Mouse (Mus musculus): Measurements from ENCODE around the gene Ddx5.
"Not testable (repeated sequence)": the region's sequence is repeated elsewhere in the genome, so short reads cannot be mapped to it uniquely, and the experiment has no call there.

Gene Ddx5

DNA sequence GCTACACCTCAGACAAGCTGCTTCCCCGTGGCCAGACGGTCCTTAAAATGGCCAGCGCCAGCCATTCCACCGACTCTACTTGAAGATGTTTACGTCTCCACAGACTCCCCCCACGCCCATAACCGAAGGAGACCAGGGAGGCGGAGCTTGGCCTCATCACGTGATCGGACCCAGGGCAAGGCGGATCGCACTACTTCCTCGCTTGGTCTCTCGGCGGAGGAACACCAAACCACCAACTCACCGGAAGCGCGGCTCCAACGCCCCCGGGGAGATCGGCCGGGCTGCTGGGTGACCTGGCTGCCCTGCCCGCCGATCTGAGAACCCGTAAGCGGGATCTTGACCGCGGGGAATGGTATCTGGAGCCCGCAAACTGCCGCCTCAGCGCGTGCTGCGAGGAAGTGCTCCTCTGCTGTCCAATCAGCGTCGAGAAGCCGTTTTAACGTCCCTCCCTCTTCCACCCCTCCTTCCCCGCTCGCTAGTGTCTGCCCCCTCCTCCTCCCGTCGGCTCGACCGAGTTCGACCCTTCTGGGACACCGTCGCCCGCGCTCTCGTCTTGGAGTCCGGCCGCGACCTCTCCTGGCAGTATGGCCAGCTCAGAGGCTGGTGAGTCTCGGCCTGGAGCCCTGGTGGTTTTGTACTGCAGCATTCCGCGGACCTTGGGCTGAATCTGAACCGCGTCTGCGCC lies at the start of gene Ddx5, which contains the start of gene Cep95:
Ddx5 (minus strand) TSS at position 411 of the 685 bp plus-strand sequence.
Cep95 (plus strand) TSS at position 478 of the 685 bp plus-strand sequence.
- no peak for DNase-seq (ENCODE audit: low spot score)

DNA sequence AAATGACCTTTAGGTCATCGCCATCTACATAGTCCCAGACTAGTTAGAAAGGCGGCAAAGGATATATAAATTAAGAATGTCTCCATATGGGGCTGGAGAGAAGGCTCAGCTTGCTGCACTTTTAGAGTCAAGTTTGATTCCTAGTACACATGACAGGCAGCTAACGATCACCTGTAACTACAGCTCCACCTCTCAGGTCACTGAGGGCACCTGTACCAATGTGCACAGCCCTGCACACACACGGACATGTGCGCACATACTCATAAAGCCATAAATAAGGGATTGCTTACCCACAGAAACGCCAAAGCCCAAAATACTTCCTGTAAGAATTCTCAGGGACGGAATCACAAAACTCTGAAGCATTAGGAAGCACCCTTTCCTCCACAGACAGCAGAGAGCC lies 39.1 kb upstream of the Ddx5 start:
- DNase-seq (ENCODE audit: low spot score): no peak

GRCm38 (mm10) chr11:106824403-106824802 lies 35.4 kb upstream of the Ddx5 start:
- DNase-seq (ENCODE audit: low spot score): no peak

DNA sequence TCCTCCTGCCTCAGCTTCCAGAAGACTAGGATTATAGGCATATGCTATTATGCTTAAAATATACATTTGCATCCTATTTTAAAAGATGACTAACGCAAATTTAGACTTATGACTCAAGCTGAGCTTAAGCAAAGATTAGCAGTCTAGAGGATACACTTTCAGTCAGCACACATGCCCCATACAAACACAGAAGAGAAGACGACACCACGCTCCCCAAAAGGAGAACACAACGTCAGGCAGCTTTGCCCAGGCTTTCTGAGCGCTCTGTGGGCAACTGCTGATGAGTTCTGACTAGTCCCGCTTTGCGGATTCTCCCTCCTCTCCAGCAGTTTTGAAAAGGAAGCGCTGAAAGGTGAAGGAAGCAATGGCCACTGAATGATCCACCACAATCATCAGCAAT lies 34.8 kb upstream of the Ddx5 start:
- no peak for DNase-seq (ENCODE audit: low spot score)

GRCm38 (mm10) chr11:106822911-106823310 lies 33.9 kb upstream of the Ddx5 start:
- no peak for DNase-seq (ENCODE audit: low spot score)

DNA sequence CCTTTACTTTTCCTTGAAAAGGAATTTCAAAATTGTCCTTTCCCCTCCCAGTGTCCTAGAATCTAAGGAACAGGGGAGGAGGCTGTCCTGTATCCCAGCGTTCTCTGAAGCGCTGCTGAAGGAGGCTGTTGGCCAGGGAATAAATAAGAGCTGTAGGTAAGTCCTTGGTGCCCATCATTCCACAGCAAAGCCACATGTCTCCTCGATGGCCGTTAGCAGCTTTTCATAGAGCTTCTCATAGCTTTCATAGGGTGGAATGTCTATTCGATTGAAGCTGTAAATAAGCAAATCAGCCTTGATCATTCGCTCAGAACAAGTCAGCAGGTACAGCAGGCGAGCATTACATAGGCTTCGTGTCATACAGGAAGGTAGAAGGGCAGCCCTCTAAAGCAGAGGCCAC lies 33.5 kb upstream of the Ddx5 start:
- DNase-seq (ENCODE audit: low spot score): no peak

DNA sequence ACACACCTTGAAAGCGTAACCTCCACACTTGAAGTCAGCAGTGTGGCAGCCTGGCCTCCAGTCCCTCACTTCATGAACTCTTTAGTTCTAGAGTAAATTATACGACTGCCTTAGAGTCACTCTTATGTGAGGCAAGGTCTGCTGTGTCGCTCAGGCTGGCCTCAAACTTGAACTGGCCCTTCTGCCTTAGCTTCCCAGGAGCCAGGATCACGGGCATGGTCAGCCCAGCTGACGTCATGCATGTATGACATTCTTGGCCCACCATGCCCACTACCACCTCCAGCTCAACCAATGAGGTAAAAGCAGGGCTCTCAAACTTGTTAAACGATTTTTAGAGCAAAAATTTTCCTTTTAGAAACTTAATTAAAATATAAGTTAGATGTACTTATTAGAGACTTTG lies 32.4 kb upstream of the Ddx5 start:
- DNase-seq (ENCODE audit: low spot score): no peak

DNA sequence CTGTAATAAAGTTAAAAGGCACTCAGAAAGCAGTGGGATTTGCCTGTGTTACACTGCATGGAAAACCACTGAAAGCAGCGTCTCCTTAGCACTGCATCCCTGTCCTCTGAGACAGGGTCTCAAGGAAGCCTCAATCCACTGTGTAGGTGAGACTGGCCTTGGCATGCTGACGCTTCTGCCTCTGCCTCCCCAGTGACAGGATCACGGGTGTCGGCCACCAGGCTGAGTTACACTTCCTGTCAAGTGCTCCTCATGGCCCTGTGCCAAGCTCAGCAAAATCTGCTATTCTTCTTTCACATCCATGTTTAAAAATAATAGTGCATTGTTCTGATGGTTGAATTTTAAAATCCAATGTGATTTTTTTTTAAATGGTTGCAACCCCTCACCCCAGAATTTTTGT lies 32.0 kb upstream of the Ddx5 start:
- DNase-seq (ENCODE audit: low spot score): no peak

- DNase-seq (ENCODE audit: low spot score): no peak
Measured at GRCm38 (mm10) chr11:106820252-106820651, 31.3 kb upstream of the Ddx5 start.

DNA sequence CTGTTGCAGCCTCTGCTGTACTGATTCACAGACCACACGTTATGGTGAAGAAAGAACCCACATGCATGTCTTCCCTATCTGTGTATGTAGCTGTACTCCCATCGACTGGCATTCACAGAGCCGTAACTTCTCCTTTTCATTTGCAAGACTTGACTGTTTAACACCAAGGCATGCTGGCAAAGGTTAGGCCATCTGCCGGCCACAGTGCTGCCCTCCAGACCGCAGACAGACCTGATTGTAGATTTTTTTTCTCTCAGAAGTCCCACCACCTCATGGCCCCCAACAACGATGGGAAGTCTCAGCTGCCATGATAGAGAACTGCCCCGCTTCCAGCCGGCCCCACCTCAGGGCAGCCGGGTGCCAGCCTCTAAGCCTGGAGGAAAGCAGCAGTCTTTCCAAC lies 30.6 kb upstream of the Ddx5 start:
- no peak for DNase-seq (ENCODE audit: low spot score)

- no peak for DNase-seq (ENCODE audit: low spot score)
Measured at GRCm38 (mm10) chr11:106818341-106818740, 29.4 kb upstream of the Ddx5 start.

DNA sequence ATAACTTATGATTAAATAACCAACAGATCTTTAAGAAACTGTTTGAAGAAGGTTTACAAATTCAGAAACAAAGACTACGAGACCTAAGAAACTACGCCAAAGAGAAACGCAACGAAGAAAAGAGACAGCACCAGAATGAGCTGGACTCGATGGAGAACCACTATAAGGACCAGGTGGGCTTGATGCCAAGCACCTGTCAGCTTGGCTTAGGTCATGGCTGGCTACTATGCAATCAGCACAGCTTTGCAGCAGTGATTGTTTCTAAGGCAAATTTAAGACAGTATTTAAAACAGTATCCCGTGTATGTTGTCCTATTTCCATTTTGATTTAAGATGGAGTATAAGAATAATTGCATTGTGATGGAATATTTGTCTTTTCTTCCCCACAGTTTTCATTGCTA lies 28.8 kb upstream of the Ddx5 start:
- no peak for DNase-seq (ENCODE audit: low spot score)

DNA sequence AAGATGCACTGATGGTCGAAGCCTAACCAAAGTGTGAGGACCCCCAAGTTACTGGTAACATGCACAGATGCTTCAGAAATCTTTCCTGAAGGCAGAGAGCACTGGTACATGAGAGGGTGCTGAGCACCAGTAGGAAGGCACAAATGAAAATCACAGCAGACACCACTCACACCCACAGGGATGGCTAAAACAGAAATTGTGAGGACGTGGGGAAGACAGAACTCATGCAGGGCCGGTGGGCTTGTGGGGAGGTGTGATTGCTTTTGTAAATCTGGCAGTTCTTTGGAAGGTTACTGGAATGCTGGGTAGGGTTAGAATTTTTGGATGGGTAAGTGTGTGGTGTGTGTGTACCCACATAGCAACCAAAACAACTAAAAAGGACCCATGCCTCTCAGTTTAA lies 28.2 kb upstream of the Ddx5 start:
- no peak for DNase-seq (ENCODE audit: low spot score)

DNA sequence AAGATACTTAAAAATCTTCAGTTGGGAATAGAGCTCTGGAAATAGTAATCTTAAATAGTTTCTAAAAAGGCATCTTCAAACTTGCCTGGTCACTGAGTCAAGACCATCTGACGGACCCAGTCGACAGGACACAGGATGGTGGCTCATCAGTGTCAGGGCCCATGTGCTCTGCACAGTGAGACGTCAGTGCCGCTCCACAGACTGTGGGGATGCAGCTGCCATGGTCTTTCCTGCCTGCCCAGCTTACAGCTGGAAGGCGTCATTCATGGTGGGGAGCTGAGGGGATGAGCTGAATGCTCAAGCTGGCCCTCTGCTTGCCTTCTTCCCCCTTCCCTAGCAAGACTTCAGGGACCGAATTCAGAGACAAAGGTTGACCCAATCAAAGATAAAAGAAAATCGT lies 27.3 kb upstream of the Ddx5 start:
- no peak for DNase-seq (ENCODE audit: low spot score)

GRCm38 (mm10) chr11:106815761-106816160 lies 26.8 kb upstream of the Ddx5 start:
- DNase-seq (ENCODE audit: low spot score): no peak

DNA sequence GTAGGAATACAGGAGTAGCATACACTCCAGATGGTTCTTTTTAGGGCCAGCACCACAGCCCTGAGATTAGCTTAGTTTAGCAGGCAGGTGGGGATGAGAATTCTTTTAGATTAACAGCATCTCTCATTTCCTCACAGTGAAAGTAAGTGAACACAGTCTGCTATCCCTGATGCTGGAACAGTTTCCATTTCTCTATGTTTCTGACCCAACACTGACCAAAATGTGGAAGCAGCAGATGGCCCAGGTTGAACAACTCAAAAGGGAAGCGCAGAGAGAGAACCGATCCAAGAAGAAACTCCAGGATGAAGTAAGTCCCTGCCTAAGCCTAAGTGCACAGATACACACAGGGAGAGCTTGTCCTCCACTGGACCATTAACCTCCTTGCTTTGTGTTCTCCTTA lies 26.3 kb upstream of the Ddx5 start:
- DNase-seq (ENCODE audit: low spot score): no peak

DNA sequence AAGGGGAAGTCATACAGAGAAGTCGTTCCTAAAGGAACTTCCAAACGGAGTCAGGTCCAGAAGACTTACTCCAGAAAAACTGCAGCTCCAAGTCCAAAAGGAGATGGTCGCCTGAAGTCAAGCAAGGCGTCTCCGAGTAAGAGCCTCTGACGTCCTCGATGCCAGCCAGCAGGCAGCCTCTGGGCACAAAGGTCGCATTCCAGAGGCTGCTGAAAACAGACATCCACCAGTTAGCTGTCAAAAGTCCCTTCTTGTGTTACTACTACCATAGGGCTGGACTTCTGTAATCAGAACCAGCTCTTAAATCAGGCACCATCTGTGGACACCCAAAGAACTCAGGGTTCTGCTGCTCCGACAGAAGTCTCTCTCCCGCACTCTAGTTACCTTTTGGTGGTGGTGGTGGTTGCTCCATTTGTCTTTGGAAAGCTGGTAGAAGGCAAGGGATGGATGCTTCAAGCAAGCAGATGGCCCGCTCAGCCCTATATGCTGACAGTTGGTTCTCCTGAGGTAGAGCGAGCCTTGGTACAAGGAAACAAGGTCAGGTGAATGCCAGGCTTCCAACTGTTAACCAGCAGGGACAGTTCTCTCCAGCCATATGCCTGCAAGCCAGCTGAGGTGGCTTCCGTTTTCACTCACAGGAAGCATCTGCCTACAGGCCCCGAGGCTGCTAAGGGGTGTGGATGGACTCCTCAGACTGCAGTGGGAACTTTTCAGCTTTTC lies 25.8 kb upstream of the Ddx5 start:
- DNase-seq (ENCODE audit: low spot score): no peak

DNA sequence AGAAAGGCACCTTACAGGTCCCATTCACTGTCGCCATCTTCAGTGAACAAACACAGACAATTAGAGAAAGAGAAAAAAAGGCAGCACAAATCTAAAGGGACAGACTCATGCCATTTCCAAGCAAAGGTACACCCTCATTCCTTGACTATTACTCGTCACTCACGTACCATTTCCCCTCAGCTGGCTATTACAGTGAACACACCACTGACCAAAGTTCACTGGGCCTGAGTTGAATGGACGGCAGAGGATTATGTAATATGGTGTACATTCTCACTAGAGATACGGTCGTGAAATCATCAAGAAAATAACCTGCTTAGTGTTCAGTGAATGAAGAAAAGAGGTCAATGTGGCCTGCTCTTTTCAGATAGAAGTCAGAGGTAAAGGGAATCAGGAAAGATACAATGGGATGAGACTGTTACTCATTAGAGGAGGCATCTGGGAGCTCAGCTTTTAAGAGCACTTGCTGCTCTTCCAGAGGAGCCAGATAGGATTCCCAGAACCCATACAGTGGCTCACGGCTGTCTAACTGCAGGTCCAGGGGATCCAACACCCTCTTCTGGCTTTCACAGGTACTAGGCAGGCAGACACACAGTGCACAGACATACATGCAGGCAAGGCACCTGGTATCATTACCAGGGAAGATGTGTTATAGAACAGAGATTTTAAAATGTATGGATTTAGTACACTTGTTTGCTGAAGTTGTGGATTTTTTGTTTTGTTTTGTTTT lies 23.6 kb upstream of the Ddx5 start:
- DNase-seq (ENCODE audit: low spot score): no peak

GRCm38 (mm10) chr11:106807442-106807841 lies 18.5 kb upstream of the Ddx5 start:
- not testable (repeated sequence) for DNase-seq (ENCODE audit: low spot score)

DNA sequence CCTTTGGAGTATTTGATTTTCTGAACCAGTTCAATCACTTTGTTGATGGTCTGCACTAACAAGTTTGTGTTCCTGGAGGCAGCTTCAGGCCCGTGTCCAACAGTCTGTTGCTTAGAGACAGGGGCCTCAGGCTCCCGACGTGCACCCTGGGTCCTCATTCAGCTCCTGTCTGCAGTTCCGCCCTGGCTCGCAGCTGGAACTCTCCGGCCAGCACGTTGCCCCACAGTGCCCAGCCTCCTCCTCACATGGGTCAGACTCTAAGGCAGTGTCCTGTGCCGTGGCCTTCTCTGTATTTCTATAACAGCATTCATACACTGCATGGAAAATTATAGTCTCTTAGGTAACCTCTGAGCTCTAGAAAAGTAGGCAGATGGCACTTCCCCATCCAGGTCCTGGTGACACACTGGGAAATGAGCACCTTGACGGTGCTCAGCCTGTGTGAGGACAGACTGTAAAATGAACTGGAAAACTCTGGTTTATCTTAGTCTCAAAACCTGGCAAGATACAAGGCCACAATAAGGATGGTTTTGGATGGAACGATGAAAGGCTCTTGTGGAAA lies 13.2 kb upstream of the Ddx5 start:
- no peak for DNase-seq (ENCODE audit: low spot score)

DNA sequence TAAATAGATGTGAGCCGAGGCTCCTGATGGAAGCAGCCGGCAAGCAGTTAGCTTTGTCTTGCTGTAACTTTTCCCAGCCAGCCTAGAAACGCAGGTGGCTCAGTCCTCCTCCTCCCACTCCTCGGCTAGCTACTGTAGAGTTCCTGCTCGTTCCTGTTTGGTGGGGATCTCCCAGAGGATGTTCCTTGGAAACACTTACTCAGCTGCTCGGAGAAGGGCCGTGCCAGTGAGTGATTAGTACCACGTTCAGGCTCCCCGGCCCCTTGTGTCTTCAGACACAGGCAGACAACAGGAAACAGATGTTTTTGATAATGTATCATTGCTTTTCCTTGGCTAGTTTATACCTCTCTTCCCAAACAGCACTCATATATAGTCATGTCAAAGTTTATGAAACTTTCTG lies 6.7 kb upstream of the Ddx5 start:
- no peak for DNase-seq (ENCODE audit: low spot score)

DNA sequence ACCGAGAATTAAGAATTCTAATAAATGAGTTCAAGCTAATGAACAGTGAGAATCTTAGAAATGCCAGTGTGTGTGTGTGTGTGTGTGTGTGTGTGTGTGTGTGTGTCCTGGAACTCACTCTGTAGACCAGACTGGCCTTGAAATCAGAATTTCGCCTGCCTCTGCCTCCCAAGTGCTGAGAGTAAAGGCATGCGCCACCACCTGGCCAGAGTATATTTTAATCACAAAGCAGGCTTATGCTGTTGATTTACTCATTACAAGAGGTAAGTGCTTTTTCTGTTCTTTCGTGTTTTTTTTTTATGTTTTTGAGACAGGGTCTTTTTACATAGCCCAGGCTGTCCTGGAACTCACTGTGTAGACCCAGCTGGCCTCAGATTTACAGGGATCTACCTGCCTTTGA lies 4.9 kb upstream of the Ddx5 start:
- DNase-seq (ENCODE audit: low spot score): no peak

GRCm38 (mm10) chr11:106789649-106790048 lies 664 bp upstream of the Ddx5 start:
- DNase-seq (ENCODE audit: low spot score): no peak
